Mouse (Mus musculus): ENCODE results near the gene AC140267.1.

- TF ChIP-seq CTCF (IDR thresholded peaks at IDR 0.05; ENCODE audit: low read depth, low read length) (no peak), POLR2A (IDR thresholded peaks at IDR 0.05; ENCODE audit: extremely low read depth, insufficient read depth, low read length) (no peak)
These were observed 16.4 kb upstream of the AC140267.1 start for GRCm38 (mm10) chr15:80219211-80219610.
